Mouse (Mus musculus): ENCODE measurements around the gene Tlcd1.
A peak's percentile ranks its signal among the peaks of the same experiment; 100 is the strongest.
"Not testable (repeated sequence)": the region's sequence is repeated elsewhere in the genome, so short reads cannot be mapped to it uniquely, and the experiment has no call there.

Tlcd1 gene

DNA sequence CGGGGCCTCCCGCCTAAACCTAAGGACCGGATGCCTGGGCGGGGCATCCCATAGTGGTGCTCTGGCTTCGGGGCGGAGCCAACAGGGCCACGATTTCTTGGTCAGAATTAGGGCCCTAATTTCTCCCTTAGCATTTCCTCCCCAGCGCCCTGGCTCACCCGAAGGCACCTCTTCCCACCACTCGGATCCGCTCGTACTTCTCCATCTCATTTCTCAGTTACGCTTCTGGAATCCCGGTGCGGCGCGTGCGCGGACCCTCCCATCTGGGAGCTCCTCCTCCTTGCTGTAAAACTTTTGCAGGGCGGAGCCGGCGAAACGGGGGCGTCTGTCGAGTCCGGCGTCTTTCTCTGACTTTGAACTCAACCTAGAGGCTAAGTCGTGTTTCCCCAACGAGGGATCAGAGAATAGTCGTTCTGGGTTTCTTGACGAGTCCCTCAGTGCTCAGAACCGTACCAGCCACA lies at the start of gene Tlcd1, which contains the start of gene Nek8:
TSS of gene Tlcd1 (plus strand) at position 310 of the 461 bp plus-strand sequence.
TSS of gene Nek8 (minus strand) at position 274 of the 461 bp plus-strand sequence.
- peak; percentile 84 to 90 for DNase-seq

DNA sequence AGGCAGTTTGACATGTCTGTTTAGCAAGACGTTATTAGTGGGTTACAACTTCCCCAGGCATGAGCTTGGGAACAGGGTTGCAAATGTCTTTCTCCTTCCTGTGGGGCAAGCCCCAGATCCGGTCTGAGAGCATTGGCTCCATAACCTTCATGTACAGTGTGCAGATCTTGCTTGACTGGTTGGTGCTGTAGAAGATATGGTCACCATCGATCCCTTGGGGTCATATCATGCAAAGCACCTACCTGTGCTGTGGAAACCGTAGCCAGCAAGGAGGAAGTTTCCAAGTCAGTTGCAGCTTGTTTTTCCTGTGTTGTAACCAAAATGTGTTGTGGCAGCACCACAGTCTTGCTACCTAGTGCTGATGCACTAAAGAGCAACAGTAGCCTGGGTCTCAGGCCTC lies 49.8 kb upstream of the Tlcd1 start:
- no peak for DNase-seq

DNA sequence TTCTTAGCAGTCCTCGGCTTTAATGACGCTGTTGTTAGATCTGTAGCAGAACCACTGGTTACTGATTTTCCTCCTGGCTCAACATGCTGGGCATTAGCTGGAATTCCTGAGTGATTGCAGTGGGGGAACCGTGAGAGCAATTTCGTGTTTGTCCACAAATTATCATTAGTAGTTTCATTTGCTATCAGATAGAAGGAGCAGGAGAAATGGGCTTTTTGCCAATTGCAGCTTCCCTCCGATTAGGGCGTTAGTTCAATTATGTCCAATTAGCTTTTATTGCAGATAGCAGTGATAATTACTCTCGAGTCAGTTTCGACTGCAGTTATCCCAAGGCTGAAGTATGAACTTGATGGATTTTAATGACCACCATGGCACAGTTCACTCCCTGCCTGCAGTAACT lies 47.1 kb upstream of the Tlcd1 start:
- no peak for DNase-seq

DNA sequence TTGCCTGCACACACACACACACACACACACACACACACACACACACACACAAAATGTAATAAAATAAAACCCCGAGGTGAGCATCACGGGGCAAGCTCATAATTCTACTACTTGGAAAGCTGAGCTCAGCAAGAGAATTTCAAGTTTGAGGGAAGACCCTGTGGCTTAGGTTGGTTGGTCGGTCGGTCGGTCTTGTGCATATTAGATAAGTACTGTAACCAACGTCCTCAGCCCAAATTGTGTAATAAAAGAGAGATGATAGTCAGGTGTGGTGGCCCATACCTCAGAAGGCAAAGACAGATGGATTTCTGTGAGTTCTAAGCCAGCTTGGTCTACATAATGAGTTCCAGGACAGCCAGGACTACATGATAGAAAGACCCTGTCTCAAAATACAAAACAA lies 42.6 kb upstream of the Tlcd1 start:
- DNase-seq: no peak

DNA sequence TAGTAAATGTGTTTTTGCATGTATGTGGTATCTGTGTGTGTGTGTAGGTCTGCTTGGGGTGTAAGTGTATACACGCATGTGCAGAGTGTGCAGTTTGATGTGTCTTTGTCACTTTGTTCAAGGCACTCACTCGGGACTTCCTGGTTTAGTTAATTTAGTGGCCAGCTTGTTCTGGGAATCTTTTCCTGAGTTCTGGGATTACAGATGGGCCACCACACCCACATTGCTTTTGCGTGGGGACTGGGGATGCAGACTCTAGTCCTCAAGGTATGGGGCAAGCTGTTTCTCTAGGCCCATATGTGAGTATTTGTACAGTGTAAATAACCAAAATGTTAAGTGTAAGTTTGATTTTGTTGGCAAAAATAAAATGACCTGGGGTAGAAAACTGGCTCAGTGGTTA lies 42.2 kb upstream of the Tlcd1 start:
- DNase-seq: no peak

DNA sequence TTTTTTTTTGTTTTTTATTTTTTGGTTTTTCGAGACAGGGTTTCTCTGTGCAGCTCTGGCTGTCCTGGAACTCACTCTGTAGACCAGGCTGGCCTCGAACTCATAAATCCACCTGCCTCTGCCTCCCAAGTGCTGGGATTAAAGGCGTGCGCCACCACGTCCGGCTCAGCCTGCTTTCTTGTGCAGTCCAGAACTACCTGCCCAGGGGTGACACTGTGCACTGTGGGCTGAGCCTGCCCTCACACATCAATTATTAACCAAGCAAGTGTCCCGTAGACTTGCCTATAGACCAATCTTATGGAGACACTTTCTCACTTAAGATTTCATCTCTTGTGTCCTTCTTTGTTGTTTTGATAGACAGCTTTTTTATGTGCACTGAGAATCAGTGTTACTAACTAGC lies 41.2 kb upstream of the Tlcd1 start:
- DNase-seq: not testable (repeated sequence)

DNA sequence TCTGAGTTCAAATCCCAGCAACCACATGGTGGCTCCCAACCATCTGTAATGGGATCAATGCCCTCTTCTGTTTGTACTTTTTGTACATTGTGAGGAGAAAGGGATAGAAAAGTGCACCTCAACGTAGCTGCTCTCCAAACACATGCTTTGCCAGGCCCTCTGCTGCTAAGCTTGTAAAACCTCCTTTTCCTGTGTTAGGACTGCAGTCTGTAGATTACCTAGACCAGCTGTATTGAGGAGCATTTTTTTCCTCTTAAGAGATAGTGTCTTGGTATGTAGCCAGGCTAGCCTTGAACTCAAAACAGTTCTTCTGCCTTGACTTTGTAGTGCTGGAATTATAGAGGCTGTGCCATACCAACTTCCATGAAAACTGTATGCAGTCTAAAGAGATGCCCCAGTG lies 40.4 kb upstream of the Tlcd1 start:
- DNase-seq: no peak

DNA sequence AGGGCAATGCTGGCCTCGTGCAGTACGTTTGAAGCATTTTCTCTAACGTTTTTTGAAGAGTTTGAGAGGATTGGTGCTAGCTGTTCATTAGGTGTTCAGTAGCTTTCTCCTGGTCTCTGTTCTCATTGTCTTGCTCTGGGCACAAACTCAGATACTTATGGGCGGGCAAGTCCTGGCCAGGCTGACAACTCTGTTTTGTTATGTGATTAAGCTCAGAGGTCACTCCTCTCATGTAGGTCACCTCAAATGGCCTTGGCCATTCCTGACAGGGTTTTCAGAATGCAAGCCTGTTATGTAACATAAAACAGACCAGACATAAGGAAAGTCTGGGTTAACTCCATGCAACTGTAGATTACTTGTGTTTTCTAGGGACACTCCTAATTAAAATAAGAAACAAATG lies 38.9 kb upstream of the Tlcd1 start:
- no peak for DNase-seq

DNA sequence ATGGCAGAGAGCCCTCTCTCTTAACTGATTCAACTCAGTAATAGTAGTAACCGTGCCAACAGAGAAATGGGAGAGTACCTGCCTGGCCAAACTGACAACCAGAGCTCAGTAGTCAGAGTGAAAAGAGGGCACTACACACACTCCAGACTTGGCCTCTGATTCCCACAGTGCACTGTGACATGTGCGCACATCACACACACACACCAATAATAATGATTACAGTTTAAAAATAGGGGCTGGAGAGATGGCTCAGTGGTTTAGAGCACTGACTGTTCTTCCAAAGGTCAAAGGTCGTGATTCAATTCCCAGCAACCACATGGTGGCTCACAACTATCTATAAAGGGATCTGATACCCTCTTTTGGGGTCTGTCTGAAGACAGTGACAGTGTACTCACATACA lies 38.5 kb upstream of the Tlcd1 start:
- DNase-seq: no peak

DNA sequence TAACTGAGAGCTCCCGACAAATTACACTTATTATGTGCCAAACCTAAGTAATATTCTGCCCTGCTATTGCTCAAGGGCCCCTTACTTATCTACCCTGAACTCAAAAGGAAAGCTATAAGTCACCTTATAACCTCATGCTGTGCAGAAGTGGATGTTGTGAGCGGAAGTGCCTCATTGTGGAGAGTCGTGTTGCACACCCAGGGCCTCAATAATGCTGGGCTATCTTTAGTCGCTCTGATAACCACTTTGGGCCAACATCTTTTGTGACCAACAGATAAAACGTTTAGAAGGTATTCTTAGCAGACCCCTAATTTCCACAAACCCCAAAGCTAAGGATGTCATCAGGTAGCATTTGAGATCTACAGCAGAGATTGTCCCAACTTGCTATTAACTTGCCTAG lies 35.8 kb upstream of the Tlcd1 start:
- no peak for DNase-seq

DNA sequence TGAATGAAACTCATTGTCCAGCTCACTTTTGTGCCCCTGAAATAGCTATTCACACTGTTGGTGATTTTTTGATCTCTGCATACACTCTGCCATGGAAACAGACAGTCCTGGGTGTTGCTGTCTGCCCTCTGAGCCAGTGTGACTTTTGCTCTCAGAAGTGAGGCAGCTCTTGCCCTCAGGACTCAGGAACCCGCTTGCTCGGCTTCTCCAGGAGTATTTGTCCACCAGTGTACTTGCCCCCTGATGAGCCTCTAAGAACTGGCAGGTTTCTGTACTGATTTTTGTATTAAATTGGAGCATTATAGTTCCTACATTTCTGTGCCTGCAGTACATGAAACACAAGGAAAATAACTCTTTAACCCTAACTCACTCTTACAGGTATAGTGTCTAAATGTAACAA lies 33.0 kb upstream of the Tlcd1 start:
- no peak for DNase-seq

DNA sequence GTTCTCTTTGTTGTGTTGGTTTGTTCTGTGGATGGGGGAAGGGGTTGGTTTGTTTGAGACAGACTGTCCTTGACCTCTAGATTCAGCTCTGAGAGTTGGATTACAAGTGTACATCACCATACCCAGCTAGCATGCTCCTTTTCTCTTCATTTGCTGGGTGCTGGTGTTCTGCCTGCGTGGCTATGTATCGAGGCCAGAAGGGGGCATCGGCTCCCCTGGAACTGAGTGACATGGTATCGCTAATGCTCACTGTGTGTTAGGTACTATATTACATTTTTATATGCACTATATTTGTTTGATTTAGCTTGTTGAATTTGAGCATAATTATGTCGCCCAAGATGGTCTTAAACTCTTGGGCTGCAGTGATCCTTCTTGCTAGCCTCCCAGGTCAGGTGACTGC lies 30.3 kb upstream of the Tlcd1 start:
- DNase-seq: no peak

DNA sequence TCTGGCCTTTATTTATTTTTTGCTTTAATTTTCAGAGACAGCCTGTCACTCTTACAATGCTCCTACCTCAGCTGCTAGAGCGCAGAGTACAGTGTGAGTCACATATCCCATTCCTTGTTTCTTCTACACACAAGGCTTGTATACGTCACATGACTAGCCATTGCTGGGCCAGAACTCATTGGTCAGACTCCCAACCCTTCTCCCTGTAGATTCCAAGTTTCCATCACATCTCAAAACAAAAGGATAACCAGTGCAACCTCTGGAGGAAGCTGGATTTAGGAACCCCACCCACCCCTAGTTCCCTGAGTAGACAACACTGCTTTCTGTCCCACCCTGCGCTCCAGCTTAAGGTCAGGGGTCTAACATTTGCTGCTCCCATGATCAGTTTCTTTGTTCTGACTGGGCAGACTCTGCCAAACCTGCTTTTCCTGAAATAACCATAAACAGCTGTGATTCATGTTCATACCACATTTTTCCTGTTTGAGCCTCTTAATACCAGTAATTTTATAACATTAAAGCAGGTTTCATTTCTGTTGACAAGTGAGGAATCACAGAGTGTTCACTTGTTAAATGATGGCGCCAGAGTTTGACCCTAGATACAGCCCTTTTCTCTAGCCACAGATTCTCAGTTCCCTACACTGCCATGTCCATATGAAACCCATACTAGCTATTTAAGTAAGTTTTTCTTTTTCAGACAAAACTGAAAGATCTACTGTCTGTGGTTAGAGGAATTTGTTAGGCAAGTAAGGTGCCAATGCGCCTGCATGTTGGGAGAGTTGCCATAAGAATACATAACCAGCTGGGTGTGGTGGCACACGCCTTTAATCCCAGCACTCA lies 29.6 kb upstream of the Tlcd1 start:
- DNase-seq: no peak

DNA sequence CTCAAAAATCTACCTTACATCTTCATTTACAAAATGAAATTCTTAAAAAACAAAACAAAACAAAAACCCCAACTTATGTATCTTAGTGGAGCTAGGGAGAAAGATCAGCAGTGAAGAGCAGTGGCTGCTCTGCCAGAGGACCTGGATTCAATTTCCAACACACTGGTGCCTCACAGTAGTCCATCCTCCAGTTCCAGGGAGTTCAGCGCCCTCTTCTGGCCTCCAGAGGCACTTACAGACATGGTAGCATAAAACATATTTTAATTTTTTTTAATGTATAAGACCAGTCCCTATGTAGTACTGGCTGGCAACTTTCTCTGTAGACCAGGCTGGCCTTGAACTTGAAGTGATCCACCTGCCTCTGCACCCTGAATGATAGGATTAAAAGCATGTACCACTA lies 25.4 kb upstream of the Tlcd1 start:
- peak; percentile 45 to 48 for DNase-seq

DNA sequence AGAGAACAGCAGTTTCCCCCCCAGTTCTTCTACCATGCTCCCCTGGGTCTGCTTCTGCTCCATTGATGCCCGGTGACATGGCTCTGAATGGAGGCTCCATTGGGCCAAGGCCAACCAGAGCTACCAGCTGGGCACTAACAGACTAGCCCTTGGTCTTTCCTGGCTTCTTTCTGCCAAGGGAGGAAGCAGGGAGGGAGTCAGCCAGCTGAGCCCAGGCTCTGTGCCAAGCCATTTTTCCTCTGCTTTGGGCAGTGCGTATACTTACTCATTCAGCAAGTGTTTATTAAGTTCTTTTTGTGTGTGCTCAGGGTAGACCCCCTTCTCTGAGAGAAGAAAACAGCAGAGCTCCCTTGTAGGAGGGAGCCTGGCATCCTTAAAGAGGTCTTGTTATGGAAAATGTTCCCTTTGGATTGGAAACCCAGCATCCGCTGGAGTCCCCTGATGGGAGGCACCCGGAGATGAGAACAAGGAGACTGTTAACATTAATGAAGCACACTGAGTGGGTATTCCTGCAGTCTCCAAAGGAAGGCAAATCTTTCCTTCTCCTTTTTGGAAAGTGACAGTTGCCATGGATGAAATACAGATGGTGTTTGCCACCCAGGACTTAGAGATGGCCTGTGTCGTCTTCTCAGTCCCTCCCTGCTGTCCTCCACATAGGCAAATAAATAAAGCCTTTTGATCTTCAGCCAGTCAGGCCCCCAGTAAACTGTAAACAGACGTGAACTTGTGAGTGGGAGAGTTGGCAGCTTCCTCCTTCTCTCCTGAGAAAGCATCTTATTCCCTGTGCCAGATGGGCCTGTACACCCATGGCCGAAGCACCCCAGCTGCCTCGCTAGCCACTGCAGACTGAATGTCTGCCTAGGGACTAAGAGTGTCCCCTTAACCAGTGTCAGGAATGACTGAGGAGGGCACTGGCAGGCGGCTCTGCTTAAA lies 23.9 kb upstream of the Tlcd1 start:
- DNase-seq: peak; percentile 94 to 96

DNA sequence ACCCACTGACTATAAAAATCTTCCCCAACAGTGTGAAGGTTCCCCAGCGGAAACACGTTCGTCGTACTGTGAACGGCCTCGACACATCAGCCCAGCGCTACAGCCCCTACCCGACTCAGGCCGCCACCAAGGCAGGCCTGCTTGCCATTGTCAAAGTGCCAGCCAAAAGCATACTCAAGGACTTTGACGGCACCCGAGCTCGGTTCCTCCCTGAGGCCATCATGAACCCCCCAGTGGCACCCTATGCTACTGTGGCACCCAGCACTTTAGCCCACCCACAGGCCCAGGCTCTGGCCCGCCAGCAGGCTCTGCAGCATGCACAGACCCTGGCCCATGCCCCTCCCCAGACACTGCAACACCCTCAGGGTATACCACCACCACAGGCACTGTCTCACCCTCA lies 22.7 kb upstream of the Tlcd1 start:
- peak; percentile 40 to 50 for DNase-seq

DNA sequence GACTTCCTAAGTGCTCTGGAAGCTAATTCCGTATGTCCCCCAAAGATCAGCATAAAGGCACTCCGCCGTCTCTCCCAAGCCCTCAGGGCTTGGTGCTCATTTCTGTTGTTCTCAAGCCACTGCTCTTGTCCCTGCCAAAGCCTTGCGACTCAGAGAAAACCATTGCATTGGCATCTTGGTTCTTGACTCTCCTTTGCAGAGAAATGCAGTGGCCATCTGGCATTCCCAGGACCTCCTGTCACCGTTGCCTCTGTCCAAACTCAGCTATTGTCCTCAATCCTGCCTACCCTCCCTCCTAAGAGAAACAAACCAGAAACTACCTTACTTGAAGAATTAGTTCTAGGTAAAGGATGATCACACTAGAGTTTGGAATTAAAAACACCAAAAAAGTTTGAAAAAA lies 20.8 kb upstream of the Tlcd1 start:
- DNase-seq: peak in 1 of 2 experiments; percentile 47

DNA sequence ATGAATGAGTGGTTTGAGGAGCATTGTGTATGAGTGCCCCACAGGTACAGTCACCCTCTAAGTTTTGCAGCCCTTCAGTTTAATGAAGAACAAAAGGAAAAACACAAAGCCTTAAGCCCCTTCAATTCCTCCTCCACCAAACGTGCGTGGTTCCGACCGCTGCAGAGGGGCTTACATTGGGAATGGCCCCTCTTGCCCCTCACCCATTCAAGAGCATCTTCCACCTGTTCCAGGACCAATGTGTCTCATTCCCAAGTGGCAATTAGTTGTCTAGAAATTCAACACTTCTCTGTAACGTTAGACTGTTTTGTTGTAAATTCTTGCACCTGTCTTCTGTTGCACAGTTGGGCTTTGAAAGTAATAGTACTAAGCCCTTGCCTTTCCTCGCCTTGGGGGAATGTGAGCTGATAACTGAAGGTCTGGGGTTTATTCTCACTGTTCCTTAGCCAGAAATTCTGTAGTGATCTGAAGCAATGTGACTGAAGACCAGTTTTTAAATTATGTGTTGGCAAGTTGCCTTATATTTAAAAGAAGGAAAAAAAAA lies 20.3 kb upstream of the Tlcd1 start:
- DNase-seq: no peak

DNA sequence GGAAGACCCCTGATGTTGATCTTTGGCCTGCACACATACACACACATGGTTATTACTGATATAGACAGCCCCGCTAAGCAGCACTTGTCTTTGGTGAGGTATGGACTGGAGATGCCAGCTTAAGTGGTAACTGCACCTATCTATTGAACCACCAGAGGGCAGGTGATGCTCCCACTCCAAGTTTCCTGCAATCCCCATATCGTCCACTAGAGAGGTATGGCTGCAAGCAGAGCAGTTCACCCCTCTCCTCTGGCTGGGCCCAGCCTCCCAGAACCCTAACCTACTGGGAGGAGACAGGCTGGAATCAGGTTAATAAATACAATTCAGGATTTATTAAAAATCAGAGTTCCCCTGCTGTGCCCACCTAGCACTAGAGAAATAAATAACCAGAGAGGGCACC lies 17.4 kb upstream of the Tlcd1 start:
- peak; percentile 90 to 94 for DNase-seq

DNA sequence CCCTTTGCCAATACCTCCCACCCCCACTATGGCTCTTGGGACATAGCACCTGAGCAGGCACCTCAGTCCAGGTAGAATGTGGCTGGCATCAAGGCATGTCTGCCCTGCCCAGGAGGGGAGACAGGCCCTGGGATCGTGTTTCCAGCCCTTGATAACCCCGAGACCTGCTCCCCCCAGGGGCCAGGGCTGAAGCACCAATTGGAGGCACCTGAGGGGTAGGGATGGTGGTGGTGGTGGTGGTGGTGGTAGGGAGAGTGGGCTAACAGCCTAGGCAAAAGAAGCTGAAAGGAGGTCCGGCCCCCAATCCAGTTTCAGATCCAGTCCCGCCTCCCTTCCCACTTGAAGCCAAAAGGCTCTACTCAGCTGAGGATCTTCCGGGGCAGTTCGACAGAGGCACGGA lies 17.0 kb upstream of the Tlcd1 start:
- no peak for DNase-seq

DNA sequence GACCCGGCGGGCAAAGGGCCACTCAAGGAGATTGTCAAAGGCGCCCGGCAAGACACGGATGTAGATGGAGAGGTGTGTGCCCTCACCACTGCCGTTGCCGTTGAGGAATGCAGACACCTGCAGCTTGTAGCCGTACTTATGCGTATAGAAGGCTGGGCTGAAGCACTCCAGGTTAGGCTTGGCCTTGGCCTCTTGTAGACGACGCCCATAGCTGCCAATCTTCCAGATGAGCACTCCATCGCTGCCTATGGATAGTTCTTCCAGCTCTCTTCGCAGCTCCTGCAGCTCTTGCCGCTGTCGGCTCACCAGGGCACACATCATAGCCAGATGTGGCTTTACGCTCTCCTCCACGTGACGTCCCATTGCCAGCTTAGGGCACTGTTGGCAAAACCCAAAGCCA lies 16.3 kb upstream of the Tlcd1 start:
- no peak for DNase-seq

DNA sequence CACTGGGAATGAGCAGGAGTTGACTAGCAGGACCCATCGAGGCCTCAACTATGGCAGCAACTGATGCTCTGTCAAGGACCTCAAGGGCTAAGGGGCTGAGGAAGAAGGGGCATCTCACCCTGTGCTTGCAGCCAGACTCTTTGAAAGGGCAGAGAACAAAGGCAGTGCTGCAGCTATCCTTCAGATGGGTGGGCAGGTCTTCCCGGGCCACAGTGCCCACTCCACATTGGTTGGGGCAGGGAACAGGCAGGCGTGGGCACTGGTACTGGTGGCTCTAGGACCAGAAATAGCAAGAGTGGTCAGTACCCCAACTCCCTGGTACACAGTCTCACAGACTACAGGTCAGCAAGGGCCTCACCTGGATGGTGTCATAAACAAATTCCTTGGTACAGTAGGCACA lies 15.8 kb upstream of the Tlcd1 start:
- DNase-seq: no peak

DNA sequence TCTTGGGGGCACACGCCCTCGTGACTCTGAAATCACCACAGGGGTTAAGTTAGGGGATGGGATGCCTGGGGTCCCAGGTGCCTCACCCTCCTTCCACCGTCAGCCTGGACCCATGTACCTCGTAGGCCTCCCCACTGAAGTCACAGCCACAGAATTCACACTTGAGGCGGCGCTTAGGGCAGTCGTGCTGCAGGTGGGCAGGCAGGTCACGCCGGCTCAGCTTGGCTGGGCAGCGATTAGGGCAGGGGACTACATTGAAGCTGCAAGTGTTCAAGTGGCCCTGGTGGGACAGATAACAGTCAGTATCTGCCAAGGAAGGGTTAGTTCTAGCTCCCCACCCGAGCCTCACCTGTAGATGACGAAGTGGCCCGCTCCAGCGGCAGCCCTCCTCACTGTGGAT lies 15.3 kb upstream of the Tlcd1 start:
- DNase-seq: no peak
